Mouse (Mus musculus) liver, adult 2 months (tissue): Measurements from ENCODE around the gene Ripor2. TPM values are rescaled to one million over a fixed set of nuclear protein-coding genes. Genes with fewer than 3 reads are reported as not detected.
A peak's percentile ranks its signal among the peaks of the same experiment; 100 is the strongest.

Source experiments
- DNase-seq: peaks from one replicate; pipeline ENCODE4 v3.0.0-alpha.2; 2011; ENCODE audit warnings: low read depth, low spot score; ENCODE audit errors: extremely low read depth
- H3K27ac ChIP-seq: fragments of 200-500 bp; replicated peaks from 2 replicates; pipeline ENCODE4 v1.5.1; 2012; ENCODE audit warnings: low read depth, mild to moderate bottlenecking, control low read depth, inconsistent platforms, low read length; ENCODE audit not compliant: insufficient read depth
- H3K27me3 ChIP-seq: fragments of 200-500 bp; 2 replicates; pipeline ENCODE4 v1.6.1; 2012; ENCODE audit warnings: mild to moderate bottlenecking, moderate library complexity, low read length, inconsistent platforms; ENCODE audit not compliant: control insufficient read depth, insufficient read depth
- H3K36me3 ChIP-seq: fragments of 200-500 bp; 2 replicates; pipeline ENCODE4 v1.6.1; 2012; ENCODE audit warnings: low read length, inconsistent platforms; ENCODE audit not compliant: control insufficient read depth, insufficient read depth
- H3K4me1 ChIP-seq: fragments of 200-500 bp; 2 replicates; pipeline ENCODE4 v1.6.1; 2011; ENCODE audit warnings: low read length; ENCODE audit not compliant: control insufficient read depth, insufficient read depth
- H3K4me3 ChIP-seq: fragments of 200-500 bp; 2 replicates; pipeline ENCODE4 v1.5.1; 2011; ENCODE audit warnings: low read depth, mild to moderate bottlenecking, control low read depth, low read length, moderate library complexity; ENCODE audit not compliant: insufficient read depth
- H3K79me2 ChIP-seq: fragments of 200-500 bp; 2 replicates; pipeline ENCODE4 v1.6.1; 2012; ENCODE audit warnings: inconsistent platforms, mild to moderate bottlenecking, low read length, moderate library complexity; ENCODE audit not compliant: control insufficient read depth, insufficient read depth
- H3K9ac ChIP-seq: fragments of 200-500 bp; 2 replicates; pipeline ENCODE4 v1.6.1; 2012; ENCODE audit warnings: low read depth, mild to moderate bottlenecking, control low read depth, inconsistent platforms, low read length
- CTCF ChIP-seq: fragments of 200-500 bp; IDR thresholded peaks from 2 replicates; pipeline ENCODE4 v1.5.1; 2011; ENCODE audit warnings: low read depth, low read length, control low read depth
- POLR2A ChIP-seq: fragments of 200-500 bp; IDR thresholded peaks from 2 replicates; pipeline ENCODE4 v1.6.1; 2011; ENCODE audit warnings: low read length, control low read depth; ENCODE audit not compliant: insufficient read depth; ENCODE audit errors: extremely low read depth
- WGBS: fragments of 180-500 bp; shearing (Covaris S2); methylation state at CpG from one replicate; pipeline ENCODE4 v1.1.7; 2018; 5-methylcytosine and 5-hydroxymethylcytosine counted together
- polyA plus RNA-seq: library from polyadenylated mRNA; depleted of rRNA; stranded (reverse); fragments of >200 nt; gene quantifications from 2 replicates; pipeline ENCODE4 v1.2.3, GENCODE M21; 2012; rRNA removed
- total RNA-seq: library from RNA; depleted of rRNA; stranded (reverse); fragments of >200 nt; gene quantifications from 2 replicates; pipeline ENCODE4 v1.2.3, GENCODE M21; 2014; rRNA removed

Ripor2 gene
- total RNA-seq (1.7 and 2.8 TPM in 2 replicates), polyA plus RNA-seq (0.57 and 0.77 TPM in 2 replicates)

DNA sequence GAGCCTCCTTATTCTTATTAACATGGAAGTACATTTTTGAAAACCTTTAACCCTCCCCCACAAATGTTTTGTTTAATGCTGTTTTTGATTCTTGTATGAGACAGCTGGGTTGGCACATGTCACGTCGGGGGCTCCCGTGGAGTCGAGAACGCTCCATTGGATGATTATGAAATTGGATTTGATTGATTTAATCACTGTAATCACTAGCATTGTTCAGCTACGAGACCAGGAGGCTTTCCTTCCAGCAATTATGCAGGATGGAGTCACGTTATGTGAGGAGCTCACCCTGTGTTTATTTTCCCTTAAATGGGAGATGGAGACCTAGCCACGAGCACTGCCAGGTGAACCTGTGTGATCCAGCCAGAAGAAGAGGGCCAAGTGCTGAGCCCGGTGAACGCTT is at the start of gene Ripor2:
Ripor2 (plus strand) TSS at position 357 of the 400 bp plus-strand sequence.
- no peak for DNase-seq
- Histone ChIP-seq H3K36me3 (no peaks in the 10 kb centered on the region), H3K27me3 (no peaks in the 10 kb centered on the region), H3K4me3 (no peak within 1 kb of the TSS), H3K9ac (no peak within 1 kb of the TSS), H3K27ac (no peak within 1 kb of the TSS), H3K4me1 (no peaks in the 10 kb centered on the region), H3K79me2 (no peaks in the 10 kb centered on the region)
- 89% methylated on average over 10 of the region's 10 CpGs for WGBS
- no peak for TF ChIP-seq CTCF
- TF ChIP-seq POLR2A: no peak

DNA sequence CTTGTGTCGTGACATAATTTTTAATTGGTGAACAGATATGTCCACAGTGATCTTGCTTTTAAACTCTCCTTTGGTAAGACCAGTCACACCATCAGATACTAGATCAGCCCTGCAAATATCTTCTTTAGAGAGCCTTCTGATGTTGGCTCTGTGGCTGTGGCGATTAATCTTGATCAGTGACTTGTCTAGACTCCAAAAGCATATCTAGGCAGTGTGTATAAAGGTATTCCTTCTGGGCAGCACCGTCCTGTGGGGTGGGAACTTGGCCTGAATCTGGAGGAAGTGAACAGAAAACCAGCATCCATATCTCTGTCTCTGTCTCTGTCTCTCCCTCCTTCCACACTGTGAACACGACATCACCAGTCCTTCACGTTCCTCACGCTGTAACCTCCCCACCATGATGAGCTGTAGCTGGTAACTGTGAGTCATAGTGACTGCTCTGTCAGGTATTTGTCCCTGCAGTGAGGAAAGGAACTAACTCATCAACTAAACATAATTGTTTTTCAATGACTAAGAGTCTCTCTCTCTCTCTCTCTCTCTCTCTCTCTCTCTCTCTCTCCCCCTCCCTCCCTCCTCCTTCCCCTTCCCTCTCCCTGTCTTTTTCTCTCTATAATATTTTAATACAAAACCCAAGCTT is 45.3 kb upstream of the Ripor2 start:
- WGBS: 83% methylated on average over 6 of the region's 6 CpGs
- DNase-seq: no peak
- no peaks in the 10 kb centered on the region for H3K79me2 ChIP-seq
- no peaks in the 10 kb centered on the region for H3K27me3 ChIP-seq
- H3K27ac ChIP-seq: no peak overlapping the region
- H3K4me3 ChIP-seq: no peak overlapping the region
- no peak overlapping the region for H3K9ac ChIP-seq
- no peaks in the 10 kb centered on the region for H3K4me1 ChIP-seq
- no peaks in the 10 kb centered on the region for H3K36me3 ChIP-seq
- TF ChIP-seq CTCF (no peak), POLR2A (no peak)

DNA sequence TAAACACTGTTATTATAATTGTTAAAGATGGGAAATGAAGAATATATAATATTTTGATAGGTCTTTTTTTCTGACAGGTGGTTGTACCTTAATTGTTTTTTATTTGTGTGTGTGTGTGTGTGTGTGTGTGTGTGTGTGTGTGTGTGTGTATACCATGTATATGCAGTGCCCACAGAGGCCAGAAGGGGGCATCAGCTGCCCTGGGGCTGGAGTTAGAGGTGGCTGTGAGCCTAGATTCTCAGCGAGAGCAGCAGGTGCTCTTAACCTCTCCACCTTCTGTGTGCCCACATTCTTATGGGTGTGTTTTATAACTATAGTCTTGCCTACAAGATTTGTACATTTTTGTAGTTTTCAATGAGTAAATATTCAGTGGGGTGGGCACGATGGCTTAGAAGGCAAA is 44.0 kb upstream of the Ripor2 start:
- Histone ChIP-seq H3K36me3 (no peaks in the 10 kb centered on the region), H3K4me3 (no peak overlapping the region), H3K9ac (no peak overlapping the region), H3K27me3 (no peaks in the 10 kb centered on the region), H3K79me2 (no peaks in the 10 kb centered on the region), H3K4me1 (no peaks in the 10 kb centered on the region), H3K27ac (no peak overlapping the region)
- no peak for DNase-seq
- 93% methylated on average over 2 of the region's 2 CpGs for WGBS
- TF ChIP-seq POLR2A (no peak), CTCF (peak; percentile 47; the same call in 1 of the 2 replicates)

DNA sequence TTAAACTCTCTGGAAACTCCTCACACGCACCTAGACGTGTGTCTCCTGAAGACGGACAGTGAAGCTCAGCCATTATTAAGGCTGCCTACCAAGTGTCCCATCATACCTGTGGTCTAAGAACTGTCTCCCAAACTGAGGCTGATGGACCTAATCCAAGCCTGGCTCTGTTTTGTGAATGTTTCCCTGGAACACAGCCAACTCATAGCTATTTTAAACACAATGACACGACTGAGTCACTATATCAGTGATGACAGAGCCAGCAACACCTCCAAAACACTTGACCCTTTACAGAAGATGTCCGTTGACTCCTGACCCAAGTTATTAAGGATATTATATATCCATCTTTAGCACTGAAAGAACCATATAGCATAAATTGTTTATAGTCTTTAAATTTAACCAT is 43.0 kb upstream of the Ripor2 start:
- Histone ChIP-seq H3K36me3 (no peaks in the 10 kb centered on the region), H3K27me3 (no peaks in the 10 kb centered on the region), H3K27ac (no peak overlapping the region), H3K9ac (no peak overlapping the region), H3K4me1 (no peaks in the 10 kb centered on the region), H3K79me2 (no peaks in the 10 kb centered on the region), H3K4me3 (no peak overlapping the region)
- no peak for DNase-seq
- TF ChIP-seq POLR2A (no peak), CTCF (no peak)
- 77% methylated on average over 5 of the region's 5 CpGs for WGBS

DNA sequence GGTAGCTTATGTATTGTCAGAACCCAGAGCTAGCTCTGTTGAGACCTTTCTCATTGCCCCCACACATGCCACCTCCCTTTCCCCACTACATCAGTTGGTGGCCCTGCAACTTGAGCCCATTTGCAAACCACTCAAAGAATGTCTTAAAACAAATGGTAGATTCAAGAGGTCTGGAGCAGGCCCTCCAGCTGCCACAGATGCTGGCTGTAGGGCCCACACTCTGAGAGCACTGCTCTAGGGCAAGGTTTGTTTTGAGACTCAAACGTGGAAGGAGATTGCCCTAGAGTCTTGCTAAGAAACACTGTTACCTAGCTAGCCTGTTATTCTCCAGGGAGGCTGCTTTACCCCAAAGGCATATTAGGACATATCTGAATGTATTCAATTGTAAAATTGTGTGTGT is 36.3 kb upstream of the Ripor2 start:
- Histone ChIP-seq H3K36me3 (no peaks in the 10 kb centered on the region), H3K4me1 (peaks cover 9% of the 10 kb centered on the region), H3K27ac (no peak overlapping the region), H3K27me3 (no peaks in the 10 kb centered on the region), H3K79me2 (peaks cover 2% of the 10 kb centered on the region; the same call in 1 of the 2 replicates), H3K4me3 (no peak overlapping the region), H3K9ac (no peak overlapping the region)
- no peak for DNase-seq
- TF ChIP-seq CTCF: no peak
- no peak for TF ChIP-seq POLR2A
- WGBS: 67% methylated on average over 1 of the region's 1 CpGs

DNA sequence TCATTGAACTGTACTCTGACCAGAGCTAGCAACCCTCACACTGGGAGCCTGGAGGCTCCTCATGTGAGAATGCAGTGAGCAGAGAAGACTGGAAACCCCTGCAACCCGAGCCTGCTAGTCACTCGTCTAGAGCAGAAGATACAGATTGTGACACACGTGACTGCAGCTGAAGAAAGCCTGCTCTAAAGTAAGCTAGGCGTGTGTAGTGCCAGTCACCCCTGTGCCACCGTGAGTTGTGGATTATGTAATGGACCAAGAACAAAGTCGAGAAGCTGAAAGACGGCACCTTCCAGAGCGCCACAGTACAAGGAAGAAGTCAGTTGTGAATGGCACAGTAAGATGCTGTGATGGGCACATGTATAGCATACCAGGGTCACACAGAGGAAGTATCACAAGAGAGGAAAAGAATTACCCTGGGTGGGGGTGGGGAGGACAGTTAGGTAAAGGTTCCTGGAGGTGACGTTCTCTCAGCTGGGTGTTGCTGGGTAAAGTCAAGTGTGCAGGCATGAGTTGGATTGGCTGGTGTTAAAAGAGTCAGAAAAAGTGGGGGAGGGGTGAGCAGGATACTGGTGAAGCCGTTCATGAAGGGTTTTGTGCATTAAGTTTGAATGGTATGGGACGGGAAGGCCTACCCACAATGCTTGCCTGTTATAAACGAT is 35.1 kb upstream of the Ripor2 start:
- DNase-seq: peak; percentile 89
- H3K27ac ChIP-seq: peak overlapping the region; percentile 91
- H3K27me3 ChIP-seq: no peaks in the 10 kb centered on the region
- H3K4me3 ChIP-seq: peak overlapping the region; percentile 52
- TF ChIP-seq CTCF: no peak
- no peak for TF ChIP-seq POLR2A
- peaks cover 6% of the 10 kb centered on the region; the same call in 1 of the 2 replicates for H3K79me2 ChIP-seq
- 43% methylated on average over 12 of the region's 12 CpGs for WGBS
- peak overlapping the region; percentile 69 for H3K9ac ChIP-seq
- peaks cover 9% of the 10 kb centered on the region for H3K4me1 ChIP-seq
- H3K36me3 ChIP-seq: no peaks in the 10 kb centered on the region
